Mouse (Mus musculus) adrenal gland, postnatal 4 days (tissue): ENCODE measurements around the gene Kcnk5. TPM values are rescaled to one million over a fixed set of nuclear protein-coding genes. Genes with fewer than 3 reads are reported as not detected.

Source experiments
- DNase-seq, 2 experiments: peaks; one replicate each; pipeline ENCODE4 v3.0.0; 2021 to 2022; ENCODE audit warnings: low spot score in 2 of 2, mixed read lengths in 2 of 2
- total RNA-seq, 2 experiments: library from RNA; stranded (reverse); gene quantifications; 2 replicates each; pipeline ENCODE4 v1.2.3; 2021

The Kcnk5 gene
- total RNA-seq, 2 experiments from 2014 or later: 5.8 to 7.3 TPM

DNA sequence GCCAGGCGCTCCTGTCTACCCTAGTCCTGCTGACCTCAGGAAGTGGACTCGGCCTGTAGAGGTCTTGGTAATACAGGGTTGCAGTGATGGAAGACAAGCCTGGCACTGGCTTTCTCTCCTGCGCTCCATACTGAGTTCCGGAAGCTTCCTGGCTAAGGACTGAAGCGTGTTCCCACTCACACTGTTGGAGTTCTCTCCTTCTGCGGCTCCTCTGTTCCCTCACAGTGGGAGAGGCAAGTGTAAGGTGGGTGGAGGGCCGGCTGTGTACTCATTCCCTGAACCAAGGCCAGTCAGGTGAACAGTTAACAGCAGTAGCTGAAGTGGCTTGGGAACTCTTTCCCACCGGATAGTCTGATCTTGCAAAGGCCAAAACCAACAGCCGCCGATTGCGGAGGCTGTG is 61.6 kb downstream of the Kcnk5 start:
- no peak for DNase-seq

DNA sequence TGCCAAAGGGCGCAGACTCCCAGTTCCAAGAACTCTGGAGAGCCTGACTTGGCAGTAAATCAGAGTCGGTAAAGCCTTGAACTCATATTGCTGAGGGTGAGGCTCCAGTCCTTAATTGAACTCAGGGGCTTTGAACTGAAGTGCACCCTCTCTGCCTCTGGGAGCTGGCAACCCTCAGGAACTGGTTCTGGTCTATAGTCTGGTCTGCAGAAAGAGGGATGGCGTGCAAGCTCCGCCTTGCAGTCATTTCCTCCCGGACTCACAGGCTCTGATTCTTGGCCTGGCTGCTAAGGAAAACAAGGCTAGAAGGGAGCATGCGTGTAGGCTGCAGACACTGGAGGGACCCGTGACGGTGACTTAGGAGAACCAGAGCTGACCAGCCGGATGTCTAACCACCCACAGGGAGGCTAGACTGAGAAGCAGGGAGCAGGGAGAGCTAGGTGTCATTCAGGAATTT is 65.4 kb downstream of the Kcnk5 start:
- no peak for DNase-seq

DNA sequence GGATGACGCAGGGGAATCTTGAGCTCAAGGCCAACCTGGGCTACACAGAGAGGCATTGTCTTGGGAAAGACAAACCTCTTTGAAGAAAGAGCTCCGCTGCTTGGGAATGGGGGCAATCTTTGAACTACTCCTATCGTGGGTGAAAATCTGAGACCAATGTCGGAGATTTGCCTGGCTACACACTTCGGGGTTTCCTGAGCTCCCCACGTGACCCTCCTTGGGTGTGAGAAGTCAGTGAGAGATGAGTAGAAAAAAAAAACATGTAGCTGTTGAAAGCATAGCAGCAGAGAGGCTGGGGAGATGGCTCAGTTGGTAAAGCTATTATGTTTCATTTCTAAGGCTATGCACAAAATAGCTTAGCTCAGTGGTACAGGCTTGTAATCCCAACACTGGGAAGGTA is 66.7 kb downstream of the Kcnk5 start:
- DNase-seq: no peak

DNA sequence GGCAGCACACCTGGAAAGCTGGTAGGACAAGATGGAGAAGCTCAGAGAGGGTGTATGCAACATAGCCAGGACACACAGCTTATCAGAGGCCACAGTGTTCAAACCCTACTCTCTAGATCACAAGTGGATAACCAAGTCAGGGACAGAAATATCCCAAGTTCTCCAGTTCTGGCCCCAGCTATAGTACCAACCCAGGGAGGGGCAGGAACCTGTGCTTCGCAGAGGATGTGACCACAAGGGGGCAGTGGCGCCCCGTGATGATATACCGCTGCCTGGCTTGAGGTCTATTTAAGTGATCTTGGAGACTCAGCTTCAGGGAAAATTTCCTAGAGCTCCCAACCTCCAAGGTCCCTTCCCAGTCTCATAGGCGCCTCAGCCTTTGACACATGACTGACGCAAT is 67.6 kb downstream of the Kcnk5 start:
- peak; percentile 76 to 81 for DNase-seq

DNA sequence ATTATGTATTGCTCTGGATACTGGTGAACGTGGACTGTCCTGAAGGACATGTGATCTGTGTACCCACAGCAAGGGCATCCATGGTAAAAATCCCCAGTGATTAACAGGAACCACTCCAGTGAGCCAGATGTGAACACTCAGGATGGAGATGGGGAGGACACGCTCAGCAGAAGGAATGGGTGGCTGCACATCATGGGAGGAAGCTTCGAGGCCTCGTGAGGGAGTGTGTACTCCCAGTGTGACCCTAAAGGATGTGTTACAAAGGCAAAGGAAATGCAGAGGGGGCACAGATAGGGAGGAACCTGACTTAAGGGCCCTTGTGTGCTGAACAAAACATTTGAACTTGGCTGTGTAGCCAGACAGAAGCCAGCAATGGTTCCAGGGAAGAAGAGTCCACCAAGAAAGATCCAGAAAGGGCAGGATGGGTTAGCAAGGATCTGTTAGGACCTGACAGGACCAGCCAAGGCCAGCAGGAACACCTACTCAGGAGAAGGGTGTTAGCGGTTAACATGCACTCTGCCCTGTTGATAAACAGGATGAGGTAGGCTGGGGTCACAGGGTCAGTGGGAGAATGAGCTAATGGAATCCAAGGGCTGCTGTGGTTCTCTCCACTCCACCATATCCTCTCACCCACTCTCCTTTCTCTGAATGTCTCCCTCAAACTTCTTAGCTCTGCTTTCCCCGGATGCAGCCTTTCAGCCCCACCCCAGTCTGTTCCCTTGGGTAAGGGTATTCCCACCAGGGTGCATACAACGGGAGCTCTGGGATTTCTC is 68.2 kb downstream of the Kcnk5 start:
- no peak for DNase-seq

DNA sequence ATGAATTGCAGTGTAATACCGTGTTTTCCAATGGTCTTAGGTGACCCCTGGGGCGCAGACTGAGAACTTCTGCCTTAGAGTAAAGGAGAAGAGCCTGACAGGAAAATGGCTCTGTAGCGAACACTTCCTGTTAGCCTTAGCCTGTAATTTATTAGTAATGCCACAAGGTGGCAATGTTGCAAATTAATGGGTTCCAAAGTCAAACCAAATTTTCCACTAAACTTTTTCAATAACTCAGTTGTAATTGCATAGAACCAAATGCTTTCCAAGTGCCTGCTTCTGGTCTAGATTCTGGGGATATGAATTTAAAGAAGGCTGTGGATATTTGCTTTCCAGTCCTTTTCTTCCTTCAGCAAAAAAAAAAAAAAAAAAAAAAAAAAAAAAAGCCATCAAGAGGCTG is 69.4 kb downstream of the Kcnk5 start:
- DNase-seq: no peak

DNA sequence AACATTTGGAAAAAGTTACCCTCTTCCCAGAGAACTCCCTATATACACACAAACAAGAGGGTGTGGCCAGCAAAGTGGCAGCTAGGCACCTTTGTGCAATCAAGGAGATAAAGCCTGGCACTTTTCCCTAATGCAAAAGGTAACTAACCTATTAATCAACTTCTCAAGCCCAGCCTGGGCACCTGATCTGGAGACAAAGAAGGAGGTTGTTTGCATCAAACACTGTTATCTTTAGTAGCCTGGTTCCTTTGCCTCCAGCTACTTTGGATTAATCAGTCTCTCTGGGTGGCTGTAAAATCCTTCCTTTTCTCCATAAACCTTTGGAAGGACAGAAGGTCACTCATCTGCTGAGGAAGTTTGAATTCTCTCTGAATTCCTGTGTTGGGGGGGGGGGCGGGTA is 70.7 kb downstream of the Kcnk5 start:
- no peak for DNase-seq

DNA sequence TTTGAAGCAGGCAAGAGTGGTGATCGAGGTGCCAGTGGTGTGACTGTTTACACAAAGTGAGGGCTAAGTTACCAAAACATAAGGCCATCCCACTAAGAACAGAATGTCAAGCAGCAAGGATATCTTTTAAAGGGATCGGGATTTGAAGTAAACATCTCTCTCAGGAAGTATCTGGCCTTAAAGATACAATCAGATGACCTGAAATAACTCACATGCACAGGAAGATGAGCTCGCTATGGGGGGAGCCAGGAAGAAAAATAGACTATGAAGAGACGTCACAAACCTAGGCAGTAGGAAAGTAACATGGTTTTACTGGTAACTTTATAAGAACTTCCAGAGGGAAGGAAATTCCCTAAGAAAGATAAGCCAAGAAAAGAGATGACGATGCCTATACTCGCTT is 75.3 kb downstream of the Kcnk5 start:
- DNase-seq: no peak

DNA sequence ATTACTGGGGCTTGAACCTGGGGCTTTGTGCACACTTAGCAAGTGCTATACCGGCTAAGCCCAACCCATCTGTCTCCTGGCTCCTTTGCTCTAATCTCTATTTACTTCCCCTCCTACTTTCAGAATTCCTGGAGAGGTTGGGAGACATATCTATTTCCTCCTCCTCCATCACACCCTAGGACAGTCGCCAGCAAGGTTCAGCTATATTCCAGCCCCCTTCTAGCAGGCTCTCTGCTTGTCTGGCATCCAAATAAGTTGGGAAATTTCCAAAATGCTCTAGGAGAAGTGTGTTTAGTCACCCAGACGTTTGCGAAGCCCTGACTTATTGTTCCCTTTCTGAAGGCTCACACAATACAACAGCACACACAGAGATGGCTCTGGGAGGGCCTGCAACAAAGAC is 78.4 kb downstream of the Kcnk5 start:
- no peak for DNase-seq

DNA sequence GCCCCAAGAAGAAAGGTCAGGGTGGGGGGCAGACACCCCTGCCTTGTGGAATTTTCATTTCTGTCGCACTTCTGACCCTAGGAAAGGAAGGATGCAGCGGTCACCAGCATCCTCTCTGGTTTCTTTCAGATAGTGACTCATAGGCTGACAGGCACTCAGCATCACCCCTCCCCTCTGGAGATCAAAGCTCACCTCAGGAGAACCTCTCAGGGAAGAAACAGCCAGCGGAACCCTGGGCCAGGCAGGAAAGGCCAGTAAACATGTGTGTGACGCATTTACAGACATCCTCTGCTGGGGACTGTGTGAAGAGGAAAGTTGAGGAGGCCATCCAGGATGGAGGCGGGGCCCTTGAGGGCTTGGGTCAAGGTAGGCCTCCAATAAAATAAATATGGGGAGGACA is 83.5 kb downstream of the Kcnk5 start:
- DNase-seq: no peak

DNA sequence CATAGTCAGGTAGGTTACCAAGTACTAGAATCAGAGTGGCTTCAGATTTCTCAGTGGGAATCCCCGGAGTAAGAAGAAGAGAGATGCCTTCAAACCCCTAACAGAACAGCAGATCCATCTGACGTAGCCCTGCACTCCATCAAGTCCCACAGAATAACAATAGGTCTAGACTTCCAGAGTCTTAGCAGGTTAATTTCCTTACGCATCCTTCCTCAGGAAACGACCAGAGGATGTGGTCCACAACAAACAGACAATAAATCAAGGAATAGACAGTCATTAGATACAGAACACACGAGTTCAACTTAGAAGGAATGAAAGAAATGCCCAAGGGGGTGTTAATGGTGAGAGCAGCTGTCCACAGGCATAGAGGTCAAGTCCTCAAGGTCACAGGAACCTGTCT is 86.7 kb downstream of the Kcnk5 start:
- DNase-seq: no peak

DNA sequence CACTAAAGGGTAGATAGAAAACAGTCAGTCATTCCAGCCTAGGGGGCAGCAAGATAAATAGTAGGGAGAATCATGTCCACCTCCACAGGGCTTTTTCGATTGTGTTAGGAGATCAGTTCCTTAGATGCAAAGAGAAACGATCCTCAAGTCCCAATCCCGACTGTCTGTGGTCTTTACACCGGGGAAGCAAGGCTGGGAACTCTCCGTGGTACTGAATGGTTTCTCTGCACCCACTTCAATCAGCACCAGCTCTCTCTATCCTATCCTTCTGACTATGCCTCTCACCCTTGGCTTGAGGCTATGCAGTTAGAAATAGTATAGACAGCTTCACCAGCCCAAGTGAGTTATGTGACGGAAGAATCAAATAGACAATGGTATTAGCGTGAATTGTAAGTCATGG is 88.1 kb downstream of the Kcnk5 start:
- DNase-seq: no peak

Other genes starting within 250 kb of the Kcnk5 start
- 10 to 100 TPM; 62.5 to 68.6 TPM for gene Gng2, start 204.2 kb downstream of the Kcnk5 start, total RNA-seq
- 1 to 10 TPM; 6.9 to 7.4 TPM for gene Saysd1, start 43.3 kb downstream of the Kcnk5 start, total RNA-seq
- 1 to 10 TPM in 1 of 2 experiments, under 1 TPM in 1; 0.14 to 3.5 TPM for gene Kcnk16, start 87.4 kb upstream of the Kcnk5 start, total RNA-seq
- gene Nudt13, start 112.9 kb upstream of the Kcnk5 start, total RNA-seq: 10 to 100 TPM; 32.8 to 44.5 TPM
- 10 to 100 TPM; 41.5 to 44.5 TPM for gene Ecd, start 166.3 kb upstream of the Kcnk5 start, total RNA-seq
- gene Fam149b, start 166.4 kb upstream of the Kcnk5 start, total RNA-seq: 10 to 100 TPM; 37.2 to 44.3 TPM
- 10 to 100 TPM; 58.4 to 62.8 TPM for gene Dnajc9, start 207.1 kb upstream of the Kcnk5 start, total RNA-seq
- gene Mrps16, start 211.8 kb upstream of the Kcnk5 start, total RNA-seq: 10 to 100 TPM; 73.0 to 74.9 TPM